Mouse (Mus musculus) neural tube, embryonic 14.5 days (tissue): ENCODE results near the gene Dtnb. TPM values are rescaled to one million over a fixed set of nuclear protein-coding genes. Genes with fewer than 3 reads are reported as not detected.

Source experiments
- microRNA-seq: library from miRNA; unstranded; fragments of <30 nt; microRNA quantifications from one replicate; pipeline ENCODE4, GENCODE M21; 2016
- polyA plus RNA-seq: library from polyadenylated mRNA; unstranded; fragments of >200 nt; fragmentation: Nextera tagmentation; extraction: Ambion mirVana; gene quantifications from 2 replicates; pipeline ENCODE4 v1.2.1, GENCODE M21; 2014

Dtnb gene
- polyA plus RNA-seq, 1 experiment from 2014 or later = 72.6 TPM

Small RNAs within 50 kb of the gene (microRNA-seq; reads per million reads assigned to microRNA genes)
- not detected for gene Gm26050

Other genes with a start within 250 kb of the Dtnb start
- 66.9 and 84.4 TPM in 2 replicates for gene Kif3c, start 207.2 kb upstream of the Dtnb start, polyA plus RNA-seq
- gene Asxl2, start 145.5 kb upstream of the Dtnb start, polyA plus RNA-seq = 14.7 and 15.3 TPM in 2 replicates
- 53.4 and 57.1 TPM in 2 replicates for gene Dnmt3a, start 233.6 kb downstream of the Dtnb start, polyA plus RNA-seq